Mouse (Mus musculus): ENCODE results near the gene Evx2.

Evx2 gene

GRCm38 (mm10) chr2:74695813-74696430 lies 36.6 kb upstream of the Evx2 start:
- in situ Hi-C loops (cut with MboI, MseI), result loop anchor here (25.0 kb wide), 1 partner anchor 891 kb away; no protein-coding TSS in a partner anchor

- in situ Hi-C loops (cut with MboI, MseI), result loop anchor here (25.0 kb wide), 1 partner anchor 892 kb away; no protein-coding TSS in a partner anchor
Observed at GRCm38 (mm10) chr2:74695383-74695782, 36.0 kb upstream of the Evx2 start.

- in situ Hi-C loops (cut with MboI, MseI), result loop anchor here (25.0 kb wide), 1 partner anchor 893 kb away; no protein-coding TSS in a partner anchor
Observed at GRCm38 (mm10) chr2:74694066-74694465, 34.7 kb upstream of the Evx2 start.

GRCm38 (mm10) chr2:74693432-74693827 lies 34.1 kb upstream of the Evx2 start:
- in situ Hi-C loops (cut with MboI, MseI), result loop anchor here (25.0 kb wide), 1 partner anchor 894 kb away; no protein-coding TSS in a partner anchor

- in situ Hi-C loops (cut with MboI, MseI), result loop anchor here (25.0 kb wide), 1 partner anchor 894 kb away; no protein-coding TSS in a partner anchor
Observed at GRCm38 (mm10) chr2:74692808-74693431, 33.6 kb upstream of the Evx2 start.

- in situ Hi-C loops (cut with MboI, MseI), result loop anchor here (25.0 kb wide), 1 partner anchor 895 kb away; no protein-coding TSS in a partner anchor
Observed at GRCm38 (mm10) chr2:74691995-74692807, 32.8 kb upstream of the Evx2 start.

GRCm38 (mm10) chr2:74691022-74691951 lies 31.9 kb upstream of the Evx2 start, which contains the start of gene Hoxd10:
Gene Hoxd10, plus strand, starts transcription at chr2:74691924.
- in situ Hi-C loops (cut with MboI, MseI), result loop anchor here (25.0 kb wide), 1 partner anchor 896 kb away; no protein-coding TSS in a partner anchor

GRCm38 (mm10) chr2:74690338-74690716 lies 31.0 kb upstream of the Evx2 start:
- in situ Hi-C loops (cut with MboI, MseI), result loop anchor here (25.0 kb wide), 1 partner anchor 897 kb away; no protein-coding TSS in a partner anchor

GRCm38 (mm10) chr2:74689574-74690337 lies 30.4 kb upstream of the Evx2 start:
- in situ Hi-C loops (cut with MboI, MseI), result loop anchor here (25.0 kb wide), 1 partner anchor 898 kb away; no protein-coding TSS in a partner anchor

GRCm38 (mm10) chr2:74688795-74689573 lies 29.6 kb upstream of the Evx2 start:
- in situ Hi-C loops (cut with MboI, MseI), result loop anchor here (25.0 kb wide), 1 partner anchor 898 kb away; no protein-coding TSS in a partner anchor

- in situ Hi-C loops (cut with MboI, MseI), result loop anchor here (25.0 kb wide), 1 partner anchor 899 kb away; no protein-coding TSS in a partner anchor
Observed at GRCm38 (mm10) chr2:74687698-74688555, 28.6 kb upstream of the Evx2 start.

- in situ Hi-C loops (cut with MboI, MseI), result loop anchor here (25.0 kb wide), 1 partner anchor 900 kb away; no protein-coding TSS in a partner anchor
Observed at GRCm38 (mm10) chr2:74686988-74687697, 27.8 kb upstream of the Evx2 start.

GRCm38 (mm10) chr2:74686301-74686987 lies 27.1 kb upstream of the Evx2 start:
- in situ Hi-C loops (cut with MboI, MseI), result loop anchor here (25.0 kb wide), 1 partner anchor 901 kb away; no protein-coding TSS in a partner anchor

- in situ Hi-C loops (cut with MboI, MseI), result loop anchor here (25.0 kb wide), 1 partner anchor 902 kb away; no protein-coding TSS in a partner anchor
Observed at GRCm38 (mm10) chr2:74685059-74685603, 25.8 kb upstream of the Evx2 start.

GRCm38 (mm10) chr2:74684106-74684505 lies 24.7 kb upstream of the Evx2 start:
- in situ Hi-C loops (cut with MboI, MseI), result loop anchor here (25.0 kb wide), 1 partner anchor 903 kb away; no protein-coding TSS in a partner anchor

- in situ Hi-C loops (cut with MboI, MseI), result loop anchor here (25.0 kb wide), 1 partner anchor 904 kb away; no protein-coding TSS in a partner anchor
Observed at GRCm38 (mm10) chr2:74683471-74683951, 24.2 kb upstream of the Evx2 start.

Data from regulatory T cell (primary cell).